Mouse (Mus musculus) kidney, adult 2 months (tissue): ENCODE measurements at regions not wholly inside any gene's neighbourhood (a gene's known extent, or its start where the extent isn't known, plus 50 kb on each side); places are given as distances from the start of the nearest gene placed in this dataset.
"Not testable (repeated sequence)": the region's sequence is repeated elsewhere in the genome, so short reads cannot be mapped to it uniquely, and the experiment has no call there.

Experiments
- DNase-seq: peaks from one replicate; pipeline ENCODE4 v3.0.0; 2021
- H3K27ac ChIP-seq: fragments of 200-500 bp; 2 replicates; pipeline ENCODE4 v1.5.1; 2012; ENCODE audit warnings: low read depth, low read length, control low read depth, inconsistent platforms; ENCODE audit not compliant: insufficient read depth
- H3K27me3 ChIP-seq: fragments of 200-500 bp; replicated peaks from 2 replicates; pipeline ENCODE4 v1.6.1; 2012; ENCODE audit warnings: mild to moderate bottlenecking, moderate library complexity, low read length, inconsistent platforms; ENCODE audit not compliant: control insufficient read depth, insufficient read depth
- H3K36me3 ChIP-seq: fragments of 200-500 bp; 2 replicates; pipeline ENCODE4 v1.6.1; 2012; ENCODE audit warnings: mild to moderate bottlenecking, moderate library complexity, low read length, inconsistent platforms; ENCODE audit not compliant: control insufficient read depth, insufficient read depth
- H3K4me1 ChIP-seq: fragments of 200-500 bp; 2 replicates; pipeline ENCODE4 v1.6.1; 2011; ENCODE audit warnings: low read length; ENCODE audit not compliant: control insufficient read depth, insufficient read depth
- H3K4me3 ChIP-seq: fragments of 200-500 bp; 2 replicates; pipeline ENCODE4 v1.5.1; 2011; ENCODE audit warnings: mild to moderate bottlenecking, low read depth, low read length, control low read depth; ENCODE audit not compliant: insufficient read depth
- CTCF ChIP-seq: fragments of 200-500 bp; conservative IDR thresholded peaks from 2 replicates; pipeline ENCODE4 v1.5.1; 2011; ENCODE audit warnings: low read depth, mild to moderate bottlenecking, control low read depth, low read length, moderate library complexity, mixed read lengths; ENCODE audit not compliant: insufficient read depth, insufficient read length
- POLR2A ChIP-seq: fragments of 200-500 bp; IDR thresholded peaks from one replicate; pipeline ENCODE4 v1.6.1; 2011; ENCODE audit warnings: low read depth, low read length, control low read depth
- WGBS: fragments of 180-500 bp; shearing (Covaris S2); methylation state at CpG from one replicate; pipeline ENCODE4 v1.1.7; 2018; 5-methylcytosine and 5-hydroxymethylcytosine counted together

DNA sequence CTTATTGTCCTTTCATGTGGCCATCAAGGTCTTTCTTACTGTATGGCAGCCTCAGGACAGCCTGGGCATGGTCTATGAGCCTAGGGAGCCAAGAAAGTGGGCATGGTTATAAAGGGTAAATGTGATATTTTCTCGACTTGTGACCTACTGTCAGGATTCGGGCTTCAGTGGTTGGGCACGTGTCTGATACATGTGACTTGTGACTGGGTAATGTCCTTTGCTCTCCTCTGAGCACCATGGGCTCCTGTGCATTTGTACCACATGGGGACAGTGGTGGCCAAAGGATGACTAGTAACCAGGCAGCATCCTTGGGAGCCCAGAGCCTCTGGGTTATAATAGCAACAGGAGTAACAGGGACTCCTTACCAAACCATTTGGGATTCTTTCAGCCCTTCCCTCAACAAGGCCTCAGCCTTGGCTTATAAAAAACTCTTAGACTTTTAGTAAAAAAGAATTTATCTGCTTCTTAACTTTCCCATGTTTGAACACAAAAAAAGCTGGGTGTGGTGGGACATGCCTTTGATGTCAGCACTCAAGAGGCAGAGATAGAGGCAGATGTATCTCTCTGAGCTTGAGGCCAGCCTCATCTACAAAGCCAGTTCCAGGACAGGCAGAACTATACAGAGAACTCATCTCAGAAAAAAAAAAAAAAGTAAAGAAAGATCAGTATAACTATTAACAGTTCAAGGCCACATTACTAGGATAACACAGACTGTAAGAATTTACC, 56.7 kb upstream of the Klf13 start:
- no peak overlapping the region for H3K4me3 ChIP-seq
- no peak for TF ChIP-seq CTCF
- no peak for TF ChIP-seq POLR2A
- H3K27me3 ChIP-seq = no peaks in the 10 kb centered on the region
- DNase-seq = peak; percentile 22
- WGBS = 62% methylated on average over 3 of the region's 3 CpGs
- no peaks in the 10 kb centered on the region for H3K36me3 ChIP-seq
- no peak overlapping the region for H3K27ac ChIP-seq
- no peaks in the 10 kb centered on the region for H3K4me1 ChIP-seq

DNA sequence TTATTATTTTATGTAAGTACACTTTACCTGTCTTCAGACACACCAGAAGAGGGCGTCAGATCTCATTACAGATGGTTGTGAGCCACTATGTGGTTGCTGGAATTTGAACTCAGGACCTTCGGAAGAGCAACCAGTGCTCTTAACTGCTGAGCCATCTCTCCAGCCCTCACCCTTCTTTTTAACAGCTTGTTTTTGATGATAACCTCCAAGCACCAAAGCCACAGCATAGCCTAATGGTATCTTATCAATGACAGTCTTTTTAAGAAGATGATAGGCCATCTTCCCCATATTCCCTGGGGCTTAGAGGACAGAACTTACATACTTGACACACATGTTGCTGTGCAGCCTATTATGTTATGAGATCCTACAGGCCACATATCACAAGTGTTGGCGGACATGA, 56.1 kb upstream of the Klf13 start:
- 73% methylated on average over 3 of the region's 3 CpGs for WGBS
- H3K36me3 ChIP-seq, H3K4me3 ChIP-seq, DNase-seq, H3K27ac ChIP-seq, H3K4me1 ChIP-seq, H3K27me3 ChIP-seq: not testable (repeated sequence)

DNA sequence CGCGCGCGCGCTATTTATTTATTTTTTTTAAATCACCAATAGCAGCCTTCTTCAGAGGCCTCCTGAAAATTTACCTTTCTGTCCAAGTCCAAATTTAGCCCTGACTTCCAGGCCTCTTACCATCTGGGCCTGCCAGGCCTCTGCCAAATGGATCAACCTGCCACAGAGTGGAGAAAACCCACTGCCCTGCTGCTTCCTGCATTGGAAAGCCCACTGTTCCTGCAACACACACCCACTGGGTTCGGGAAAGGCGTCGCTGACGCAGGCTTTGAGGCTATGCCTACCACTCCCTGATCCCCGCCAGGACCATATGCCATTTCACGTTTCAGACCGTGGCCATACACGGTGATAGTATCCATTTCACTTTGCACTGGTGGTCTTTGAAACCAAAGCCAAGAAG, 53.4 kb upstream of the Klf13 start:
- Histone ChIP-seq H3K4me1 (peaks cover 4% of the 10 kb centered on the region), H3K4me3 (no peak overlapping the region), H3K27ac (no peak overlapping the region), H3K27me3 (no peaks in the 10 kb centered on the region), H3K36me3 (no peaks in the 10 kb centered on the region)
- TF ChIP-seq POLR2A = no peak
- TF ChIP-seq CTCF = no peak
- no peak for DNase-seq
- WGBS = 91% methylated on average over 13 of the region's 13 CpGs

GRCm38 (mm10) chr7:63991085-63992010, 52.6 kb upstream of the Klf13 start:
- Histone ChIP-seq H3K4me3 (no peak overlapping the region), H3K4me1 (peaks cover 11% of the 10 kb centered on the region), H3K27ac (no peak overlapping the region), H3K36me3 (no peaks in the 10 kb centered on the region), H3K27me3 (no peaks in the 10 kb centered on the region)
- 92% methylated on average over 12 of the region's 12 CpGs for WGBS
- no peak for TF ChIP-seq CTCF
- DNase-seq = no peak

- Histone ChIP-seq H3K27me3 (no peaks in the 10 kb centered on the region), H3K36me3 (no peaks in the 10 kb centered on the region), H3K4me1 (peaks cover 11% of the 10 kb centered on the region), H3K4me3 (no peak overlapping the region), H3K27ac (no peak overlapping the region)
- TF ChIP-seq POLR2A (no peak), CTCF (no peak)
- DNase-seq = no peak
- 85% methylated on average over 8 of the region's 8 CpGs for WGBS
Observed at GRCm38 (mm10) chr7:63990312-63991028, 51.8 kb upstream of the Klf13 start.

- no peak overlapping the region for H3K4me3 ChIP-seq
- H3K27me3 ChIP-seq = no peaks in the 10 kb centered on the region
- peaks cover 11% of the 10 kb centered on the region for H3K4me1 ChIP-seq
- DNase-seq = no peak
- TF ChIP-seq CTCF (no peak), POLR2A (no peak)
- no peak overlapping the region for H3K27ac ChIP-seq
- no peaks in the 10 kb centered on the region for H3K36me3 ChIP-seq
Observed at GRCm38 (mm10) chr7:63989736-63990135, 51.0 kb upstream of the Klf13 start.
